24 mouse cellular contexts compared by ENCODE assay signal in the genomic region with DNA sequence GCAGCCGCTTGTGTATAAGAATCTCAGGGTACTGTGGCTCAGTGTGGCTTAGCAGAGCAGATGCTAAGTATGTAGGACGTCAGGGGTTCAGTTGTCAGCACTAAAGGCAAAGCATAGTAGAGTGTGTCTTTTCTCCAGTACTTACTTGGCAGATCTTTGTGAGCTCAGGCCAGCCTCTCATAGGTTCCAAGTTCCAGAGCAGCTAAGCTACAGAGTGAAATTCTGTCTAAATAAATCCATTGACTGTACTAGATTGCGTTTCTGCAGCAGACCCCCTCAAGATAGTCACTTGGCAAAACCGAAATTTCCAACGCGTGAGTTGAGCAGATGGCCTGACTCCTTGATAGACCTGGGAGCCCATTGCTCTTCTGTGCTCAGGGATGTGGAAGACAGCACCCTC. TPM values are rescaled to one million over a fixed set of nuclear protein-coding genes. Genes with fewer than 3 reads are reported as not detected.
DNase-seq lines count a peak whose midpoint lies in the region; ATAC-seq and TF ChIP-seq lines count a peak whose summit lies in the region.
"Had no signal": no experiment of that assay in that cellular context is flagged by ENCODE, and none has a peak within 500 bp of the region (broad histone marks: within the 10 kb centered on the region; RNA-seq: fewer than 3 reads in every experiment).

No protein-coding gene starts in this region.

- no peak overlapping the region for H3K4me3 ChIP-seq in heart, embryonic 10.5 days
- no peak overlapping the region for H3K4me3 ChIP-seq in limb, embryonic 15.5 days
- no peak overlapping the region for H3K4me3 ChIP-seq in limb, embryonic 10.5 days
- no peak overlapping the region for H3K4me3 ChIP-seq in thymus, adult 2 months (ENCODE audit: control insufficient read depth, insufficient read depth, low read length)
- H3K4me3 ChIP-seq: embryonic facial prominence, embryonic 12.5 days; forebrain, embryonic 12.5 days; hindbrain, embryonic 15.5 days; neural tube, embryonic 15.5 days had no signal

- no peak for ATAC-seq in limb, embryonic 15.5 days (ENCODE audit: insufficient number of reproducible peaks, low FRiP score, low TSS enrichment, low read depth)
- ATAC-seq: activated CD4-positive, CD25-positive, alpha-beta regulatory T cell, adult 4 months had no signal

- no peaks in the 10 kb centered on the region for H3K9me3 ChIP-seq in heart, embryonic 10.5 days
- no peaks in the 10 kb centered on the region for H3K9me3 ChIP-seq in limb, embryonic 15.5 days
- H3K9me3 ChIP-seq in limb, embryonic 10.5 days (replicated peaks) = no peaks in the 10 kb centered on the region
- H3K9me3 ChIP-seq: embryonic facial prominence, embryonic 12.5 days; forebrain, embryonic 12.5 days; hindbrain, embryonic 15.5 days; neural tube, embryonic 15.5 days had no signal

- H3K9ac ChIP-seq in limb, embryonic 15.5 days = no peak overlapping the region
- H3K9ac ChIP-seq: embryonic facial prominence, embryonic 12.5 days; forebrain, embryonic 12.5 days; hindbrain, embryonic 15.5 days; liver, embryonic 14.5 days; neural tube, embryonic 15.5 days had no signal

- TF ChIP-seq CTCF in thymus, adult 2 months (IDR thresholded peaks at IDR 0.05; ENCODE audit: borderline replicate concordance, control insufficient read depth, extremely low read depth, insufficient read depth, low read length, poor library complexity) = no peak

- H3K4me2 ChIP-seq in limb, embryonic 15.5 days = no peak overlapping the region
- H3K4me2 ChIP-seq: embryonic facial prominence, embryonic 12.5 days; forebrain, embryonic 12.5 days; hindbrain, embryonic 15.5 days; midbrain, embryonic 11.5 days; neural tube, embryonic 15.5 days had no signal

- 85% methylated on average over 6 of the region's 6 CpGs for WGBS in heart, embryonic 10.5 days
- WGBS in limb, embryonic 15.5 days = 83% methylated on average over 6 of the region's 6 CpGs
- 91% methylated on average over 6 of the region's 6 CpGs for WGBS in limb, embryonic 10.5 days
- 90% methylated on average over 6 of the region's 6 CpGs for WGBS in thymus, adult 2 months

- H3K27ac ChIP-seq in heart, embryonic 10.5 days = peak overlapping the region; percentile 75
- peak overlapping the region; percentile 65; the same call in 1 of the 2 replicates for H3K27ac ChIP-seq in limb, embryonic 15.5 days
- no peak overlapping the region for H3K27ac ChIP-seq in limb, embryonic 10.5 days
- H3K27ac ChIP-seq in thymus, adult 2 months (ENCODE audit: control insufficient read depth, insufficient read depth, low read length) = peak overlapping the region; percentile 54; the same call in 1 of the 2 replicates
- H3K27ac ChIP-seq: embryonic facial prominence, embryonic 12.5 days; forebrain, embryonic 12.5 days; hindbrain, embryonic 15.5 days; neural tube, embryonic 15.5 days had no signal

- H3K36me3 ChIP-seq in heart, embryonic 10.5 days = no peaks in the 10 kb centered on the region
- no peaks in the 10 kb centered on the region for H3K36me3 ChIP-seq in limb, embryonic 15.5 days
- H3K36me3 ChIP-seq in limb, embryonic 10.5 days = no peaks in the 10 kb centered on the region
- H3K36me3 ChIP-seq in thymus, adult 2 months (ENCODE audit: control insufficient read depth, insufficient read depth, low read length) = peaks cover 10% of the 10 kb centered on the region; the same call in 1 of the 2 replicates
- H3K36me3 ChIP-seq: embryonic facial prominence, embryonic 12.5 days; forebrain, embryonic 12.5 days; hindbrain, embryonic 15.5 days; neural tube, embryonic 15.5 days had no signal

- TF ChIP-seq POLR2A in thymus, adult 2 months (IDR thresholded peaks at IDR 0.05; ENCODE audit: control insufficient read depth, extremely low read depth, insufficient read depth, low read length, poor library complexity) = no peak

- no peaks in the 10 kb centered on the region for H3K27me3 ChIP-seq in heart, embryonic 10.5 days (ENCODE audit: insufficient read depth, poor library complexity, severe bottlenecking)
- H3K27me3 ChIP-seq in limb, embryonic 15.5 days = no peaks in the 10 kb centered on the region
- no peaks in the 10 kb centered on the region for H3K27me3 ChIP-seq in limb, embryonic 10.5 days (ENCODE audit: low read depth, poor library complexity, severe bottlenecking)
- no peaks in the 10 kb centered on the region for H3K27me3 ChIP-seq in thymus, adult 2 months (ENCODE audit: control insufficient read depth, insufficient read depth, low read length)
- H3K27me3 ChIP-seq: embryonic facial prominence, embryonic 12.5 days; forebrain, embryonic 12.5 days; hindbrain, embryonic 15.5 days; neural tube, embryonic 15.5 days had no signal

- peaks cover 75% of the 10 kb centered on the region for H3K4me1 ChIP-seq in heart, embryonic 10.5 days
- peaks cover 73% of the 10 kb centered on the region for H3K4me1 ChIP-seq in limb, embryonic 15.5 days
- H3K4me1 ChIP-seq in limb, embryonic 10.5 days = peaks cover 44% of the 10 kb centered on the region
- H3K4me1 ChIP-seq in thymus, adult 2 months (replicated peaks; ENCODE audit: control insufficient read depth, insufficient read depth, low read length) = peaks cover 86% of the 10 kb centered on the region

- DNase-seq in heart, embryonic 10.5 days (ENCODE audit: low spot score) = no peak
- DNase-seq in heart, adult 8-10 months (ENCODE audit: low spot score) = no peak
- no peak for DNase-seq in limb, embryonic 10.5 days (ENCODE audit: low spot score)
- no peak for DNase-seq in thymus, adult 2 months
- no peak for DNase-seq in thymus, adult 18-20 months
- DNase-seq in urinary bladder, postnatal 10 days (ENCODE audit: low spot score) = no peak
- DNase-seq: adrenal gland, adult 8-10 months; cerebellum, adult 2 months; cerebellum, postnatal 25 days; kidney, adult 9 months; kidney, postnatal 14 days; left cerebral cortex, postnatal 4 days; lung, postnatal 10 days; right cerebral cortex, adult 18-20 months; right cerebral cortex, postnatal 4 days; thymus, postnatal 25 days had no signal

RNA-seq across cellular contexts. Expression of a gene that starts 20.1 kb away (rescaled TPM):
- polyA plus RNA-seq in heart, embryonic 10.5 days (2016; fragmentation: Nextera tagmentation; extraction: Ambion mirVana) = 552 and 644 TPM in 2 replicates
- total RNA-seq in heart, adult 8-10 months (2022) = 10 to 100 TPM; 74.4 to 82.2 (median 75.2) TPM
- polyA plus RNA-seq in limb, embryonic 15.5 days (2015; fragmentation: Nextera tagmentation; extraction: Ambion mirVana) = 499 and 569 TPM in 2 replicates
- 405 and 413 TPM in 2 replicates for polyA plus RNA-seq in limb, embryonic 10.5 days (2016; fragmentation: Nextera tagmentation; extraction: Ambion mirVana)
- polyA plus RNA-seq in thymus, adult 2 months (2012; rRNA removed) = 1,622 and 2,069 TPM in 2 replicates

RNA-seq across cellular contexts. Expression of a gene that starts 22.9 kb away (rescaled TPM):
- 23.0 and 28.5 TPM in 2 replicates for polyA plus RNA-seq in heart, embryonic 10.5 days (2016; fragmentation: Nextera tagmentation; extraction: Ambion mirVana)
- total RNA-seq in heart, adult 8-10 months (2022) = 10 to 100 TPM in 2 of 4 experiments, 1 to 10 TPM in 2; 9.1 to 12.5 (median 10.4) TPM
- polyA plus RNA-seq in limb, embryonic 15.5 days (2015; fragmentation: Nextera tagmentation; extraction: Ambion mirVana) = 28.2 and 28.9 TPM in 2 replicates
- polyA plus RNA-seq in limb, embryonic 10.5 days (2016; fragmentation: Nextera tagmentation; extraction: Ambion mirVana) = 32.1 and 36.8 TPM in 2 replicates
- polyA plus RNA-seq in thymus, adult 2 months (2012; rRNA removed) = 68.2 and 74.3 TPM in 2 replicates
